Mouse (Mus musculus): Measurements from ENCODE around the gene Pus10.
A peak's percentile ranks its signal among the peaks of the same experiment; 100 is the strongest.

- TF ChIP-seq CTCF (conservative IDR thresholded peaks at IDR 0.05; ENCODE audit: low read length) = peak; percentile 32
- no peak for TF ChIP-seq NANOG (IDR thresholded peaks at IDR 0.05; ENCODE audit: borderline replicate concordance, low read length)
- TF ChIP-seq POU5F1 (IDR thresholded peaks at IDR 0.05; ENCODE audit: borderline replicate concordance, low read length) = no peak
Measured at GRCm38 (mm10) chr11:23630664-23631063, 34.8 kb upstream of the Pus10 start.
